Mouse (Mus musculus) urinary bladder, adult 18-20 months (tissue): ENCODE data around the gene Tsc22d3.

Experiments used
- DNase-seq, 2 experiments: peaks; one replicate each; pipeline ENCODE4 v3.0.0; 2022; ENCODE audit warnings: low spot score in 2 of 2, mixed read lengths in 2 of 2

Tsc22d3 gene

DNA sequence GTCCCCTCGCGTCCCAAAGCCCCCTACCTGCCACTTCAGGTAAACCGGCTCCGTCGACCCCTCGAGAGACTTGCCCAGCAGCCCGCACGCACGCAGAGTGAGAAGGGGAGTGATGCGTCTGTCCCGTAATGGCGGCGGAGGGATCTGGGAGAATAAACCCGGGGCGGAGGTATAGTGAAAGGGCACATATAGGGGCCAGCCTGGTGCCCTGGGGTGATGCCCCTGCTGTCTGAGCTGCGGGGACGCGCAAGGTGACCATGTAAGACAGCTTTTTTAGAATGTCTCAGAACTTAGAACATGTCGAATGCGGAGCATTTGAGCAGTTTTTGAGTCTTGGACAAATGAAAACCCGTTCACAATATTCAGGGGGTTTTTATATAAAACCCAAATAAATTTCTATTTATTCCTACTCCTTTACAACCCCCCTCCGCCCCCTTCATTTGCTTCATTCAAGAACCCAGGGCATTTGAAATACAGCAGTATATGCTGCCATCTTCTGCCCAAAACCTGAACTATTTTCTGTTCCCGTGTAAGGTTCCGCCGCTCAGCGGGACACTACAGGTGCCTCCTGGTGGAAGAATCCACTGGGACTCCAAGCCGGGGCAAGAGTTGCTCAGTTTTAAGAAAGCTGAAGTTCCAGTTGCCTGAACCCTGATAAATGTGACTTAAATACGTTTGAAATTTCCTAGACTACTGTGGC, at the start of gene Tsc22d3:
Gene Tsc22d3, minus strand, starts transcription at position 250 of the 700 bp plus-strand sequence.
- DNase-seq = peak; percentile 23 to 31

DNA sequence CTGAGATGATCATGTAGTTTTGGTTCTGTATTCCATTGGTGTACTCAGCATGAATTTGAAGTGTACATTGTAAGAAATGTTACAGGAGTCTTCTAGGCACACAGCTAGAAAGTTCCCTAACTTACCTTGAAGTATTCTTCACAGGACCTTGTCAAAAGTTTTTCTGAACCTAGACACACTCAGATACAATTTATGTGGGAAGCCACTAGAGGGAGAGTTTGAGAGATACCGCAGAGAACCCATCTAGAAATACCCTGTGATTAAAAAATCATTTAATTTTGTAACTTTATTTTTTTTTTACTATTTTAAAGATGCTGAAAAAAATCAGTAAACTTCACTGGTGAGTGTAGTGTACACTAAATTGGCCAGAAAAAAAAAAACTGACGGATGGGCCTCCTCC, 39.1 kb upstream of the Tsc22d3 start:
- DNase-seq = no peak

- peak in 1 of 2 experiments; percentile 3 for DNase-seq
Observed at GRCm38 (mm10) chrX:140638028-140638427, 37.6 kb upstream of the Tsc22d3 start.

- DNase-seq = no peak
Observed at GRCm38 (mm10) chrX:140624875-140625594, 24.6 kb upstream of the Tsc22d3 start.

- DNase-seq = no peak
Observed at GRCm38 (mm10) chrX:140609938-140610337, 9.5 kb upstream of the Tsc22d3 start.

DNA sequence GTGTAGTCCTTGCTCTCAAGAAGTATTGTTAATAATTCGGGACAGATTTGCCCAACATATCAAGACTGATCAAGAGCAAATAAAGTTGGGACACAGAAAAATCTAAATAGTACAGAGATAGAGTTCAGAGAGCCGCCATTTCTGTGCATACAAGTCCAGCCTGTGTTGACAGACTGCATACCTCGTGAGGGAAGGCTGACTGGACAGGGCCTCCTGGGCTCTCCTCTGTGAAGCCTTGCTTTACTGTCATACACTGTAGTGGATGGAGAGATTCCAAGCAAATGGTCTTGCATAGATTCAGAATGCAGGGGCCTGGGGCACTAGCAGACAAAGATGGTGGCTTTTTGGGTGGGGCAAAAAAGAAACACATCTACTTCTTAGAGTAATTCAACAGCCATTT, 1.4 kb upstream of the Tsc22d3 start:
- no peak for DNase-seq

DNA sequence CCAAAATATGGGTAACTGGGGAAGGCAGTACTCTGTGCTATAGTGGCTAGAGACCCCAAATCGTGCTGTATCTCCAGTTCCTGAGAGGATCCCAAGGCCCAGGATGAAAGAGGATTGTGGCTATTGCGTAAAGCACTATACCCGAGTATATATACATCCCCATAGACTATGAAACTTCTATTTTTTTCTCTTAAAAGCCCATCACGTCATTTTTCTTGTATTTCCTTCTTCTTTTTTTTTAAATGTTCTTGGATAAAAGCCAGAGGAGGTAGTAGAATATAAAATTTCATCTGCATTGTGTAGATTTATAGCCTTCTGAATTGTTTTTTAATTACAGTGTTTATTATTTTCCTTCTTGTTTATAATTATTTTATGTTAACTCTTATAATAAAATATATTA, 852 bp upstream of the Tsc22d3 start:
- DNase-seq = no peak

DNA sequence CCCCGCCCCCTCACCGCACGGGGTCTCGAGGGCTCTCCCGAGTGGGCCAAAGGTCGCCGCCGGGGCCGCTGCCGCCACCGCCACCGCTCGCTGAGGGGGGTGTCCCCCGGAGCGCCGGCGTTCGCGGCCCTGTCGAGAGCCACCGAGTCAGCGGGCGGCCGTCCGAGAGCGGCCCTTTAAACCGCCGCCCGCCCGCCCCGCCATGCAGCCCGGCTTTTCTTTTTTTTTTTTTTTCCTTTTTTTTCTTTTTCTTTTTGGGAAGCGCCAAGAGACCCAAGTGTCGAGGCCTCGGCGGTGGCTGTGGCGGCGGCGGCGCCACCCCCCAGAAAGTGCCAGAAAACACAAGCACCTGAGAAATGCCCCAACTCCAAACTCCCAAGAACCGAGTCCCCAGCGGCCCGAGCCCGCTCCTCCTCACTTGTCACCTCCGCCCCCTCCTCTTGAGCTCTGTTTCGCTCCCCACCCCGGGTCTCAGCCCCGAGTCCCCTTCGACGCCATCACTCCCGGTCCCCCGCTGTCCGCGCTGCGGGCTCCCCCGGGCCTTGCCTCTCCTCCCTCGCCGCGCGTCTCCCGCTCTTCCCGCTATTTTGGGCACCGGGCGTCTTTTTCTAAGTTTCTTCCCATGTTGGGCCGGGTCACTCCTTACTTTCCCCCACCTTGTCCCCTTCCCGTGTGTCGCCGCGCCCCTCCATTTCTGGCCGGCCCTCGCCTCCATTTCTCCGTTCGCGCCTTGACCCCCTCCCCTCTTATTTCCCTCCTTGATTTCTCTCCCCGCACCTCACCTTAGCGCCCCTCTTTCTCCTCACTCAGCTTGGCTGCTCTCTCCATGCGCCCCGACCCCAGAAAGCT, 674 bp downstream of the Tsc22d3 start:
- DNase-seq = peak in 1 of 2 experiments; percentile 16

- peak; percentile 33 to 38 for DNase-seq
Observed at GRCm38 (mm10) chrX:140598850-140599560, 1.5 kb downstream of the Tsc22d3 start.

GRCm38 (mm10) chrX:140598194-140598849, 2.1 kb downstream of the Tsc22d3 start:
- no peak for DNase-seq

GRCm38 (mm10) chrX:140591176-140591575, 9.3 kb downstream of the Tsc22d3 start:
- DNase-seq = no peak

DNA sequence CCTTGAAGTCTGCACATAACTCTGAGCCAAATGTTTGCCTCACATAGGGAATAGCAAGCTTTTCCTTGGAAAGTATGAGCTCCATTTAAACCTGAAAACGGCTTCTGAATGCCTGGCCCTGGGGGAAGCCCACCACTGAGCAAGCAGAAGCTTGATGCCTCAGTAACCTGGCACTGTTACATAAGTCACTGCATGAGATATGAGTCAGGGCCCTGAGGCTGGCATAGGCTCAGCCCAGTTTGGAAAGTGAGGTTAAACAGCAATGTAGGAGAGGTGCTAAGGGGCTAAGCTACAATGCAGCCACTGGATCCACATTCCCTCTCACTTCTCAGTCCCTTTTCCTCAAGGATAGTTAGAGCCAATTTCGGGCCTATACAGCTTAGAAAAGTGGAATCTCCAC, 10.3 kb downstream of the Tsc22d3 start:
- DNase-seq = no peak

GRCm38 (mm10) chrX:140589194-140589751, 11.2 kb downstream of the Tsc22d3 start:
- no peak for DNase-seq

DNA sequence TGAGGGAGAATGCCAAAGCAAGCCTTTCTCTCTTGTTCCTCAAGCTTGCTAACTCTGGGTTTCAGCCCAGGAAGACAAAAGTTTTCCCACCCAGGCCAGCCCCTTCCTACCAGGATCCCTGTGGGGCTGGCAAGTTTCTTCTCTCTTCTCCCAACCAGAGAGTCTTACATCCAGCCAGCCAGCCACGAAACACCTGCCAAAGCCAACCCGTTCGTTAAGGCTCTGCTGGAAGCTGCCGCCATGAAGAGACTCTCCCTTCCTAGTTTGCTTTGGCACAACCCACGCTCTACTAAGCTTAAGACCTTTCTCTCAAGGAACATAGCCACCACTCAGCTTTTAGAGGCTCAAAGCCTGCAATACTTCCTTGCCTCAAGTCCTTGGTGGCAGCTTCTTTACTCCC, 11.9 kb downstream of the Tsc22d3 start:
- no peak for DNase-seq

DNA sequence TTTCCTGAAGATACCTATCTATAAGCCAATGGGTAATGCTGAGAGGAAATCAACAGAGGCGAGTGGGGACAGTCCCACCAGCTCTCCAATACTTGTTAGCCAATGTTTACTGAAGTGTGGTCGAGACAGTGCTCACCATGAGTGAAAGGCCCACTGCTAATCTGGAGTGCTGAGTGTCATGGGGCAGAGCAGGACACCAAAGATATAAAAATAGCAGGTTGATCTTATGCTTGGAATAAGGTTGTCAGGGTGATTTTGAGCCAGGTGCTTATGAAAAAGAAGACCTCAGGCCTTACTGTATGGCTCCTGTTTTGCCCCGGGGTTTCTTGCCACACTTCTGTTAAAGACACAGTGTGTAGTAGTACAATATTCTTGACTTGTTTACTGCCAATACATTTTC, 20.0 kb downstream of the Tsc22d3 start:
- DNase-seq = no peak

GRCm38 (mm10) chrX:140575636-140576035, 24.8 kb downstream of the Tsc22d3 start:
- DNase-seq = no peak

DNA sequence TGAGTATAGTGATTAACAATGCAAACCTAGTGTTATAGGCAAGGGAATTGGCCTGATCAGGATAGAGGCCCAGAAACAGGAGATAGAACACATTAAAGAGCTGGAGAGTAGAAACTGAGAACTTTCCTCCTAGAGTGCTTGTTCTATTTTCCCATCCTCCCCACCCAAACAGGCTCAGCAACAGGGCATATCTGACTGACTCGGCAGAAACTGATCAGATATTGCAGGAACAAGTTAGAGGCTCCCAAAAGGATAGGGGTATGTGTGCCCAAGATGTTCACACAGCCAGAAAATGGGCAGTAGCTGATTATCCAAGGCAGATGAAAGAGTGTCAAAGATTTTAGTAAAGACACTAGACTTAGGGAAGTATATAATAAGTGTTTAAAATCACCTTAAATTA, 25.3 kb downstream of the Tsc22d3 start:
- DNase-seq = no peak

DNA sequence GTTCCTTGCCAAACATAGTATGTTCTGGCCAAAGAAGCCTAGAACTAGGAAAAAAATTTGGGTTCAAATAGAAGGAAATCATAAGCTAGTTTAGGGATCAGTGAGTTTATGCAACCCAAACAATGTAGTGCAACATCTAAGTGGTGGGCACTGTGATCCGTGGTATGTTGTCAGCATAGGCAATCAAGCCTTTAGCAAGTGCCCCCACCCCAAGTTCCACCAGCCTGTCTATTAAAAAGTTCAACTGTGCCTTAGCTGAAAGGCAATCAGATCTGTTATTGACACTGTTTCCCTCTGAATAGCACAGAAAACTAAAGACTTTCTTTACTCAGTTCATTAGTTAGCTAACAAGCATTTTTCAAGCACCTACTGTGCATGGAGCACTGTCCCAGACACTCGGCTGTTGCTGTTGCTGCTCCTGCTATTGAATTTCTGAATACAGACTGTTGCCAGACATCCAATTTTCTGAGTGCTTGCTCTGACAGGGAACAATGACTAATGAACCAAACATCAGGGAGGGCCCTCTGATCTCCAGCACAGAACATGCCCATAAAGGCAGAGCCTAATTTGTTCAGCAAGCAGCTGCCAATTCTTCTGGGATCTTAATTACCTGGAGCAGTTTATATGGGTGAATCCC, 27.6 kb downstream of the Tsc22d3 start:
- DNase-seq = no peak

DNA sequence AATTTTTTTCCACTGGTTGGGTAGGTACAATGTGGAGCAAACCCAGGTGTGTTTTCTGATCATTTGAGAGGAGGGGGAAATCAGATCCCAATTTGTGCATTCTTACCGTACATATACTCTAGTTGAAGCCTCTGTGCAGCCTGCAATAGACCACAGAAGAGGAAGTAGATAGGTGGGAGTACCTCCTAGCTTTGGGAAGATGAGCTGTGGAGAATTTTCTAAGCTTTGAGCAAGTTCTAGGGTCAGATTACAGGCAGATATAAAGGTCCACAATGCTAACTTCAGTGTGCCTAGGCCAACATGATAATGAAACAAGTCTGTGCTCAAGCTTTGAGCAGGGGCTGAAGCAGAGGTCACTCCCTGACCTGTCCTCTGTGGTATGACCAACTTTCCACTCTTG, 30.9 kb downstream of the Tsc22d3 start:
- DNase-seq = no peak

DNA sequence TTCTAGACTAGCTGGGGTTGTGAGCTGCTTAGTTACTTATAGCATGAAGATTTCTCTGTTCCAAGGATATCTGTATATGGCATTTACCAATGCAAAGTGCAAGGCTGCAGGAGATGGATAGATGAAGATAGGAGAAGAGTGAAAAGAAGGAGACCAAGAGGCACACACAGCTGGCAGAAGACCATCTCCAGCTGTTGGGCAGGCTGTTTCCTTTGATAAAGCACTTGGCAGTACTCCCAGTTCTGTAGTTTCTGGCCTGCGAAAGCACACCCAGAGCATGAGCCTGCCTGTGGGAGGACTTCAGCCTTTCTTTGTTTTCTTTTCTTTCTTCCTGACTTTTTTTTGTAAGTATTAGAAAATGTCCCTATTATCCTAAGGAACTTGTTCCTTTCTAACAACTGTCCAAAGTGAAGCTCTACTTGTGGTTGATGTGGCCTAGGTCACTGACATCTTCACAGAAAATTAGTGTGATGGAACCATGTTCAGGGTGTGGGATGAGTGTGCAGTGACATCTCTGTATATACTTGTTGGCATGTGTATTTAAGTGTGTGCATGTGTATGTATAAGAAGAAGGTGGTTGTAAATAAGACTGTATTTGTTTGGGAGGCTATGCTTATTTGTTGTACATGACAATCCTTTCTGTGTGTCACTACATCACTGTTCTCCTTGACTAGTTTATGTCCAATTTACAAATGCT, 32.6 kb downstream of the Tsc22d3 start:
- peak in 1 of 2 experiments; percentile 20 for DNase-seq
